Mouse (Mus musculus) embryonic facial prominence, embryonic 11.5 days (tissue): ENCODE results near the gene Gstp1. TPM values are rescaled to one million over a fixed set of nuclear protein-coding genes. Genes with fewer than 3 reads are reported as not detected.

Experiments used
- ATAC-seq: fragments of 200-750 bp; cut with Nextera tagmentation; replicated peaks from 2 replicates; pipeline ENCODE4 v1.8.0; 2017; ENCODE audit warnings: low read depth; ENCODE audit not compliant: insufficient number of reproducible peaks, low FRiP score, low TSS enrichment
- DNase-seq: peaks from one replicate; pipeline ENCODE4 v3.0.0-alpha.2; 2015; ENCODE audit warnings: low spot score
- H3K27ac ChIP-seq: fragments of 300-500 bp; sonication (generic); replicated peaks from 2 replicates; pipeline ENCODE4 v1.5.1; 2014; ENCODE audit warnings: mild to moderate bottlenecking, low read depth, low read length, control low read depth
- H3K27me3 ChIP-seq: fragments of 300-500 bp; sonication (generic); 2 replicates; pipeline ENCODE4 v1.6.1; 2014; ENCODE audit warnings: mild to moderate bottlenecking, low read length, moderate library complexity, mixed read lengths; ENCODE audit not compliant: control insufficient read depth, insufficient read depth
- H3K36me3 ChIP-seq: fragments of 300-500 bp; sonication (generic); replicated peaks from 2 replicates; pipeline ENCODE4 v1.6.1; 2014; ENCODE audit warnings: low read depth, mild to moderate bottlenecking, low read length, moderate library complexity, mixed read lengths; ENCODE audit not compliant: control insufficient read depth, insufficient read depth
- H3K4me1 ChIP-seq: fragments of 300-500 bp; sonication (generic); 2 replicates; pipeline ENCODE4 v1.6.1; 2014; ENCODE audit warnings: low read length, mixed read lengths; ENCODE audit not compliant: control insufficient read depth, insufficient read depth
- H3K4me2 ChIP-seq: fragments of 300-500 bp; sonication (generic); 2 replicates; pipeline ENCODE4 v1.6.1; 2014; ENCODE audit warnings: low read depth, mild to moderate bottlenecking, control low read depth, low read length, moderate library complexity
- H3K4me3 ChIP-seq: fragments of 300-500 bp; sonication (generic); 2 replicates; pipeline ENCODE4 v1.5.1; 2014; ENCODE audit warnings: low read depth, low read length, control low read depth
- H3K9ac ChIP-seq: fragments of 300-500 bp; sonication (generic); replicated peaks from 2 replicates; pipeline ENCODE4 v1.6.1; 2014; ENCODE audit warnings: mild to moderate bottlenecking, control low read depth, low read length
- H3K9me3 ChIP-seq: fragments of 300-500 bp; sonication (generic); replicated peaks from 2 replicates; pipeline ENCODE4 v1.6.1; 2016; ENCODE audit warnings: mild to moderate bottlenecking, low read length, inconsistent platforms, mixed read lengths; ENCODE audit not compliant: control insufficient read depth
- WGBS: fragments of 180-500 bp; shearing (Covaris S2); extraction: QIAGEN DNeasy Blood & Tissue Kit; methylation state at CpG from one replicate; pipeline ENCODE4 v1.1.7; 2014; 5-methylcytosine and 5-hydroxymethylcytosine counted together
- polyA plus RNA-seq: library from polyadenylated mRNA; unstranded; fragments of >200 nt; fragmentation: Nextera tagmentation; extraction: Ambion mirVana; gene quantifications from 2 replicates; pipeline ENCODE4 v1.2.1, GENCODE M21; 2014

Gstp1 gene
- polyA plus RNA-seq, 1 experiment from 2014 or later = 405 TPM

DNA sequence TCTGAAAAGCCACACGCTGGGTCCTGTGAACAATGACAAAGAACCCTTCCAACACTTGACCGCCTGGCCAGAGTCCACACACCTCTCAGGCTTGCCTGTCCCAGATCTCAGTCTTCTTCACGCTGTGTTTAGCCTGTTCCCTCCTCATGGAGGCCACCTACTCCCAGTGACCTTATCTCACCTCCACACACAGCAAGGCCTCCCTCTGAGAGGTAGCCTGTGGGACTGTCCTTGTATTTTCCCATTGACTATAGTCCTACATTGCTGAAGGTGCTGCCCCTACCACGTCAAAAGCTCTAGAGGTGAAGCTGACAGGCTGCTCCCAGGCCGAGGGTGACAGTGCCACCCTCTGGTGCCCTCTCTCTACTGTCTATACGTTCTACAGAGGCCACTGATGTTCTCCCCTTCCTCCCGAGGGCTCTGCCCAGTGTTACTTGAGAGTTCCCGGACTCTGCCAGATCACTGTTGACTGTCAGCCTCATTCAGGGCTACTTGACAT, 42.8 kb upstream of the Gstp1 start:
- no peak for ATAC-seq
- no peak for DNase-seq
- Histone ChIP-seq H3K9ac (no peak overlapping the region), H3K9me3 (no peaks in the 10 kb centered on the region), H3K36me3 (no peaks in the 10 kb centered on the region), H3K27me3 (no peaks in the 10 kb centered on the region), H3K4me3 (no peak overlapping the region), H3K4me1 (no peaks in the 10 kb centered on the region), H3K27ac (no peak overlapping the region), H3K4me2 (no peak overlapping the region)
- 59% methylated on average over 8 of the region's 8 CpGs for WGBS

DNA sequence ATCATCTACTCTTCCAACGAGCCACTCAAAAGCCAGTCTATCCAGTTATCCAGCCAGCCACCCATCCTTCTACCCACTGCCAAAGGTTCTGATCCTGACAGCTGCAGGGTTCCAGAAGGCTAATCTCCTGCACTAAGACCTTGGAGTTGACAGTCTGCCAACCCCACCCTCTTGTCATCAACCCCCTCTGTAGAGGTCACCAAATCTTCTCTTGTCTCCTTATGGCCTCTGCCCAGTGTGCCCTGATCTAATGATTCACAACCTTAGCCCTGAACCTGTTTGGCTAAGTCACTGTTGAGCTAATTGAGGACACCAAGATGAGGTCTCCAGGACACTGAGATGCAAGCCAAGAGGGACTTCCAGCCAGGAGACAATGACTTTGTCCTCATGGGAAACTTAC, 41.8 kb upstream of the Gstp1 start:
- no peak overlapping the region for H3K4me3 ChIP-seq
- DNase-seq = no peak
- no peaks in the 10 kb centered on the region for H3K36me3 ChIP-seq

DNA sequence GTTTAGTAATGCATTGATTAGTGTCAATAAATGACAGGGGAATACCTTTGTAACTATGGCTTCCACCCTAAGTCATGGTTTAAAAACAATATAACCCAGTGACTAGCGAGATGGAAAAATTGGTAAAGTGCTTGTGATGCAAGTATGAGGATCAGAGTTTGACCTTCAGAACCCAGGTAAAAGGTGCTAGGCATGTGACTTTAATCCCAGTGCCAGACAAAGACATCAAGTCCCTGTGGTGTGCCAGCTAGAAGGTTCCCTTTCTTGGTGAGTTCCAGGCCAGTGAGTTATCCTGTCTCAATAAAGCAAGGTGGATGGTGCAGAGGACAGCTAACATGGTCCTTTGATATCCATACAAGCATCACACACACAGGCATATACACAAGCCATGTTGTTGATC, 37.7 kb upstream of the Gstp1 start:
- Histone ChIP-seq H3K4me2 (no peak overlapping the region), H3K9ac (no peak overlapping the region), H3K9me3 (no peaks in the 10 kb centered on the region), H3K27ac (no peak overlapping the region), H3K4me3 (no peak overlapping the region), H3K36me3 (no peaks in the 10 kb centered on the region), H3K27me3 (no peaks in the 10 kb centered on the region), H3K4me1 (no peaks in the 10 kb centered on the region)
- 83% methylated on average over 1 of the region's 1 CpGs for WGBS
- no peak for DNase-seq
- ATAC-seq = no peak

More for the DNA sequence above, 41.8 kb upstream of the Gstp1 start:
- H3K27ac ChIP-seq = no peak overlapping the region
- H3K9ac ChIP-seq = no peak overlapping the region
- WGBS = 86% methylated on average over 1 of the region's 1 CpGs
- H3K4me1 ChIP-seq = no peaks in the 10 kb centered on the region
- ATAC-seq = no peak
- no peaks in the 10 kb centered on the region for H3K27me3 ChIP-seq
- no peaks in the 10 kb centered on the region for H3K9me3 ChIP-seq
- no peak overlapping the region for H3K4me2 ChIP-seq

DNA sequence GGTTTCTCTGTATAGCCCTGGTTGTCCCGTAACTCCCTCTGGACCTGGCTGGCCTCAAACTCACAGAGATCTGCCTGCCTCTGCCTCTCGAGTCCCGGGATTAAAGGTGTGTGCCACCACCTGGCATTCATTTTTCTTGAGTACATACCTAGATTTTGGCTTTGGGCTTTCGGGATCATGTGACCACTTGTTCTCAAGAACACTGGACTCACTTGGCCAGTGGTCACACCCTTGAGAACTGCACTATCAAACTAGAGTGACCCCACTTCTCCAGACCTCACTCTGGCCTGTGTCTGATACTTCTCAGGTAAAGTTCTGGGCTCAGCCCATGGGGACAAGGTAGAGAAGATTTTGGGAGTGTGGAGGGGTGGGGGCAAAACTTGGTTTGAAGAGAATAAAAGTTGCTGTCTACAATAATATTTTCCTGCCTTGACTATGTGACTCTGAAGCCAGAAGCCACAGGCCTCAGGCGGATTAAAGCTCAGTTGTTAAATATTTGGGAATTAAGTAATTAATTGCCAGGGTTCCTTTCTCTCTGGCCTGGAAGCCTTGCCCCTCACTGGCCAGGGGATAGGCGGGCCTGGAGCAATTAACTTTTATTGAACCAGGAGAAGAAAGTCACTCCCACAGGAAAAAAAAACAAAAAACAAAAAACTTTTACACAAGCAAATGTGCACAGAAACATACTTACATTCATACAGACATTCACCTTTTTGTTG, 35.1 kb upstream of the Gstp1 start:
- Histone ChIP-seq H3K9me3 (no peaks in the 10 kb centered on the region), H3K4me3 (no peak overlapping the region), H3K4me2 (no peak overlapping the region), H3K4me1 (no peaks in the 10 kb centered on the region), H3K27me3 (no peaks in the 10 kb centered on the region), H3K27ac (no peak overlapping the region), H3K9ac (no peak overlapping the region), H3K36me3 (no peaks in the 10 kb centered on the region)
- DNase-seq (no peak), ATAC-seq (no peak)
- 77% methylated on average over 6 of the region's 6 CpGs for WGBS

DNA sequence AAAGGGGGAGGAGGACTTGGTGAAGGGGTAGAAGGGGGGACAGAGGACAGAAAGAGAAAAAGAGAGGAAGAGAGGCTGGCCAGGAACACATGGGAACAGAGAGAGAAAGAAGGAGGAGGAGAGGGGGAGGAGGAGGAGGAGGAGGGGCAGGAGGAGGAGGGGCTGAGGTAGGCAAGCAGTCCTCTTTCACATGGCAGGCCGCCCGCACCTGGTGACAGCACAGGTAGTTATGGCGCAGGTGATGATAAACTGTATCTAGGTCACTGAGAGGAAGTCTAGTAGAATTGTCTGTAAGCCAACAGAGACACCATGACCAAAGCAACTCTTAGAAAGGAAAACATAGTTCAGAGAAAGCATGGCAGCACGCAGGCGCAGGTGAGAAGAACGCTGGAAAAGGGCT, 33.6 kb upstream of the Gstp1 start:
- DNase-seq (no peak), ATAC-seq (no peak)
- H3K4me3 ChIP-seq = no peak overlapping the region
- H3K36me3 ChIP-seq = no peaks in the 10 kb centered on the region
- no peaks in the 10 kb centered on the region for H3K9me3 ChIP-seq
- no peaks in the 10 kb centered on the region for H3K27me3 ChIP-seq
- H3K4me1 ChIP-seq = no peaks in the 10 kb centered on the region
- WGBS = 92% methylated on average over 6 of the region's 6 CpGs
- H3K9ac ChIP-seq = no peak overlapping the region
- H3K27ac ChIP-seq = no peak overlapping the region
- no peak overlapping the region for H3K4me2 ChIP-seq

DNA sequence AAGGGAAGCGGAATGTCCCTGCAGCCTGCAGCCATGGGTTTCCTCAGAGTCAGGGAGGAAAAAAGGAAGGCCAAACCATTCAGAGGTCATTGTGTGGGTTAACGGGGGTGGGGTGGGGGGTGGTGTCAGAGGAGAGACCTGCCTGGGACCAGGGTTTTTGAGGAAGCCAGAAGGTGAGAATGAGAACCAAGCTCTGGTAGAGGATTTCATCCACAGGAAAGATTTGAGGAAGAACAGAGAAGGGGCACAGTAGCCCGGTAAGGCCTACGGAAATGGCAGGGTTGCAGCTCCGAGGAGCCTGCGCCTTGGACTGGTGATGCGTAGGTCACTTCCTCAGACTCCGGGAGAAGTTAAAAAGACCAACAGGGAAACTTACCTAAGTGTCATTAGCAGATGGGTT, 33.0 kb upstream of the Gstp1 start:
- DNase-seq = no peak
- WGBS = 72% methylated on average over 8 of the region's 8 CpGs
- no peak overlapping the region for H3K4me3 ChIP-seq
- no peak overlapping the region for H3K4me2 ChIP-seq
- no peak overlapping the region for H3K9ac ChIP-seq
- no peaks in the 10 kb centered on the region for H3K9me3 ChIP-seq
- no peaks in the 10 kb centered on the region for H3K27me3 ChIP-seq
- no peaks in the 10 kb centered on the region for H3K36me3 ChIP-seq
- no peak overlapping the region for H3K27ac ChIP-seq
- ATAC-seq = no peak
- H3K4me1 ChIP-seq = no peaks in the 10 kb centered on the region

DNA sequence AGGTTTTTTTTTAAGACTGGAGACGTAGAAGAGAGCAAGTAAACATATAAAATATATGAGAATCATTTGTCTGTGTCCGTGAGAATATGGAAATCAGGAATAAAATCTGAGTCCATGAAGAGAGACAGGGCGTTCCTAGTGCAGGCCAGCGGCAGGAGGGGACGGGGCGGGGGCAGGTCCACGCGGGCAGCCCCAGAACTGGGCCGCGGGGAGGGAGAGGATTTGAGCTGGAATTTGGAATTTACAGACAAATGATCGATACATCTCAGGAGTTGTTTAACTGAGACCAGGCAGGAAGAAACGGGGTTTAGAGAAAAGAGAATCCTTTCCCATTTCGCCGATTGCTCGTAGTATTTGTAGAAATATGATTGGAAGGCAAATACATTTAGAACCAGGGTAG, 32.5 kb upstream of the Gstp1 start:
- H3K4me3 ChIP-seq = no peak overlapping the region
- H3K4me1 ChIP-seq = no peaks in the 10 kb centered on the region
- H3K9ac ChIP-seq = no peak overlapping the region
- H3K9me3 ChIP-seq = no peaks in the 10 kb centered on the region
- H3K27me3 ChIP-seq = no peaks in the 10 kb centered on the region
- ATAC-seq (no peak), DNase-seq (no peak)
- no peaks in the 10 kb centered on the region for H3K36me3 ChIP-seq
- H3K4me2 ChIP-seq = no peak overlapping the region
- H3K27ac ChIP-seq = no peak overlapping the region
- 72% methylated on average over 15 of the region's 15 CpGs for WGBS

DNA sequence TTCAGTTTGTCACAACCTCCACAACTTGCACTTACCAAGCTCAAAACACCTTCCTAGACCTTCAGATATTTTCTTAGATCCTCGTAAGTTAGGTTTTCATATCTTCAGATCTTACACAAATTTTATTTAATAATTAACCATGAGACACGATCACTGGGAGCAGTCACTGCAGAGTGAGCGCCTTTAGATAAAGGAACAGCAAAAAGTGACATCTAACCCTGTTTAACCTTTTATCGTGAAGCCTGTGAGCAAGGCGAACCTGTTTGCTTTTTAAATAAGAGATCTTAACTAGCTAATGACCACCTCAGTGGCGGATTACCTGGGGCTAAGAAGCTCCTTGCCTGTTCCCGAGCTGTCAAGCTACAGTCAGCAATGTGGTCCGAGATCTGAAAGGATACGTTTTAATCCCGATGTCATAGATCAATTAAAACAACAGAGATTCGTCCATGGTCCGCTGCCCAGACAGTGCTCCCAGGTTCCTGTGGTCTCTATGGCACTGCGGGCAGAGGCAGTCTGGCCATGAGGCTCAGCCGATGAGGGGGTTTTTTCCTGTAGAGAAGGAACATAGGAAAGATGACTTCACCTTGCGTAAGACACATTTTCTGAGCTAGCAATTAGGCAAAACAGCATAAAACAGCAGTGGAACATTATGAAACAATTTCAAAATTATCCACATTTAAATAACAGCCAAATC, 31.1 kb upstream of the Gstp1 start:
- H3K4me3 ChIP-seq = no peak overlapping the region
- WGBS = 68% methylated on average over 15 of the region's 15 CpGs
- no peaks in the 10 kb centered on the region for H3K4me1 ChIP-seq
- H3K9ac ChIP-seq = no peak overlapping the region
- H3K9me3 ChIP-seq = no peaks in the 10 kb centered on the region
- H3K27ac ChIP-seq = no peak overlapping the region
- no peak overlapping the region for H3K4me2 ChIP-seq
- no peak for DNase-seq
- ATAC-seq = no peak
- no peaks in the 10 kb centered on the region for H3K36me3 ChIP-seq
- H3K27me3 ChIP-seq = no peaks in the 10 kb centered on the region
